Mouse (Mus musculus): ENCODE data around the gene Usf1.

DNA sequence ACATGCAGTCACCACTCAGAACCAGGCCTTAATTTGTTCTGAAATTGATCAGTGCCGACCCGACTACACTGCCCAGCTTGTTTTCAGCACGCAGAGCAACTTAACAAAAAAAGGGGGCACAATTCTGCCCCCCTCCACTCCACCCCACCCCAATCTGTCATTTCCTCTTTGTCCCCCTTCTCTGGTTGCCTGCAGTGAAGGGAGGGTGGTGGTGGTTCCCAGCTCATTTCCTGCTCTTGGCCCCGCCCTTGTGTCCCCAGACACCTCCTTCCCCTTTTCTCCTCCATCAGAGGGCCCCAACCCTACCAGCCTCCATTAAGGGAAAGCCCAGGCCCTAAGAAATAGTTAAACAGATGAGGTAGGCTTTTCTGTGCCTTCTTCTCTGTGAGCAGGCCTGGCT is 21.0 kb upstream of the Usf1 start:
- no peak for TF ChIP-seq CTCF (IDR thresholded peaks at IDR 0.05; ENCODE audit: control insufficient read depth, insufficient read depth, insufficient read length)
- no peak for TF ChIP-seq USF1 (IDR thresholded peaks at IDR 0.05; ENCODE audit: low read depth)
- TF ChIP-seq FOSL1 (IDR thresholded peaks at IDR 0.05; ENCODE audit: insufficient read depth, low read length, poor library complexity, severe bottlenecking) = no peak
